Mouse (Mus musculus): Measurements from ENCODE around the gene Bcl11a. TPM values are rescaled to one million over a fixed set of nuclear protein-coding genes. Genes with fewer than 3 reads are reported as not detected.
A peak's percentile ranks its signal among the peaks of the same experiment; 100 is the strongest.

The Bcl11a gene
- total RNA-seq (2015) (42.8 and 70.9 TPM in 2 replicates), total RNA-seq (2017) (24.3 and 29.1 TPM in 2 replicates)

DNA sequence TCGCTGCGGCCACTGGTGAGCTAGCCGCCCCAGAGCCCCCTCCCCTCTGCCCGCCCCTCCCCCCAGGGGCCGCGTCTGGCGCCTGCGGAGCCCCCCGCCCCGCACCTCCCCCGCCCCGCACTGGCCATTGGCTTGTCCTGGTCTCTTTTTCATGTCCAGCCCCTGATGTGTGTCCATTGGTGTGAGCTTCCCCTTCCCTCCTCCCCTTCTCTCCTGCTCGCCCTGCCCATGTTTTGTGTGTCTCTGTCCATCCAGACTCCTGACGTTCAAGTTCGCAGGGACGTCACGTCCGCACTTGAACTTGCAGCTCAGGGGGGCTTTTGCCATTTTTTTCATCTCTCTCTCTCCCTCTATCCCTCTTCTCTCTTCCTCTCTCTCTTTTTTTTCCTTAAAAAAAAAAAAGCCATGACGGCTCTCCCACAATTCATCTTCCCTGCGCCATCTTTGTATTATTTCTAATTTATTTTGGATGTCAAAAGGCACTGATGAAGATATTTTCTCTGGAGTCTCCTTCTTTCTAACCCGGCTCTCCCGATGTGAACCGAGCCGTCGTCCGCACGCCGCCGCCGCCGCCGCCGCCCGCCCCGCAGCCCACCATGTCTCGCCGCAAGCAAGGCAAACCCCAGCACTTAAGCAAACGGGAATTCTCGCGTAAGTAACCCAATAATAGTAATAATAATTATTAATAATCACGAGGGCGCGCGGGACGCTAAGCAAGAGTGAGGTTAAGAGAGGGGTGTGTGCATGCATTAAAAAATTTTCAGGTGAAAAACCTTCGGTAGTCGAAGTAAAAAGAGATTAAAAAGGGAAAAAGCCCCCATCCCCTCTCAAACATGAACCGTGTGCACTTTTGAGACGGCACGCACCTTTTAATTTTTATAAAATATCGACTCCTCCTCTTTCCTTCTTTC, at the start of gene Bcl11a:
Gene Bcl11a, plus strand, starts transcription at position 262 of the 911 bp plus-strand sequence.
- ATAC-seq (replicated peaks; ENCODE audit: poor library complexity) = peak; percentile 40

DNA sequence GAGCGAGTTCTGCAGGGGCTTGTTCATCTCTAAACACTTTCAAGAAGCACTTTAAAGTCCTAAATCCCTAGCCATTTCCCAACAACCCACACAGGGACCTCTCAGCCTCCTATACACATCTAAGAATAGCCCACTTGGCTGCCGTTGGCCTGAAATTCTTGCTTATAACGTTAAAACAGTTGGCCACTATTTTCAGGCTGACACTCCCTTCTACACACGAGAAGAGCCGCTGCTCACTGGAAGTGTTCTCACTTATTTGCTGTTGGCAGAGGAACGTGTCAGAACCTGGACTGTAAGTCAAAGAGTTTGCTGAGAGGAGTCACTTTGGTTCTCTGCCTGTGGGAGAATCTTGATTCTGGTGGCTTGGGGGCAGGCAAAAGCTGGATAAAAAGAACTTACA, 33.8 kb upstream of the Bcl11a start:
- no peak for ATAC-seq (replicated peaks; ENCODE audit: poor library complexity)

DNA sequence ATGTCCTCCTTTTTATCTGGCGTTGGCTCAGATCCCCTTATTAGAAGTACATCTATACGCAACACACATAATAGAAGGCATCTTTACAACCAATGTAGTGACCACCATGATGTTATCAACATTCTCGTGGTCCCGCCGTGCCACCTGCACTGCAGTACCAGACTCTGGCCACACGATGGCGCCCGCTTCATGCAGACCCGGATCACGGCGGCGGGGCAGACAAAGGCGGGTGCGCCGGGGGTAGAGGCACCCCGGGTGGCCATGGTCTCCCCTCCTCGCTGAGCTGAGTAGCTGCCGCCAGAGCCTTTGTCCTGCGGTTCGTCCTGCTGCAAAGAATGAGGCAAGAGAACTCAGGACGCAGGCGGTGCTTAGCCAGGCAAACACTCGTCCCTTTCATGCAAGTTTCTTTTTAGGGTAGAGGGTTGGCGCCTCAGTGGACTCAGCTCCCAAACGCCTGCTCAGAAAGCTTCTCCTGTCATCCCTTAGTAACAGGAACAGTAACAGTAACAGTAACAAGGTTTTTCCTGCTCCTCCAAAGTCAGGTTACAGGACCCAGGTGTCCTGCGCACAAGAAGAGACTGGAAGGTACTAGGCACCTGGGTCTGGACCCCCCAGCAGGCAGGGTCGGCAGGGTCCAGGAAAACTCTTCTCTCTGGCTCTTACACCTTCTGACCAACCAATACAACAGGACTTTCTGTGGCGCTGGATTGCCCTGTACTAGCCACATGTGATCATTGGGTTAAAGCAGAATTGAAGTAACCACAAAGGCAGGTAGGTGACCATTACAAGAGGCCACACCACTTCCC, 28.4 kb upstream of the Bcl11a start:
- ATAC-seq (replicated peaks; ENCODE audit: poor library complexity) = peak; percentile 98

DNA sequence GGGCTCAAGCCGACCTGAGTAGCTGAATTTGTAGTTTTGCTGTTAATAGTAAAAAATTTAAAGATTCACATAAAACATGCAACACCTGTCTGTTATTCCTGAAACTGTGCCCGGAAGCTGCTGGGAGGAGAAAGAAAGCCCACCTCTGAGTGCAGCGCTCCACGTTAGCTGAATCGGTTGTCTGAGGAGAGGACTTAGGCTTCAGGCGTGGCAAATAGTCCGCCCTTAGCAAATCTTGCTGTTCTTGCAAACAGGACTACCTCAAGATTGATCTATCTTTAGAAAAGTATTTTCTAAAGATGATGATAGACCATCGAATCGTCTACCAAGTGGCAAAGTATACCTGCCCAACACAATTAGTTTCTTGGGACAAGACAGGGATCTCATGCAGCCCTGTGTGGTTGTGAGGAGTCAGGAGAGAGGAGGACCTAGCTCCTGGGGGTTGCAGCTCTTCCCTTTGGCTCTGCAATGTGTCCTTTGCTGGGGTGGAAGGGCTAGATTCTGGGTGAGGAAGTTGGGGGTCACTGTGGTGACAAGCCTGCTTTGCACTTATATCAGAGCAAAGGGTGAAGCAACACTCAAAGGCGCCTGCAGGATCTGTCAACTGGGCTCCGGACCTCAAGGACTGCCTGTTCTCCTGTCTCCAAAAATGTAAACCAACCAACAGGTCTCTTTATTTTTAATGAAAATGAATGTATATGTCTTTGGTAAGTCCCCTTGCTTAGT, 27.7 kb upstream of the Bcl11a start:
- peak; percentile 52 for ATAC-seq (replicated peaks; ENCODE audit: poor library complexity)

DNA sequence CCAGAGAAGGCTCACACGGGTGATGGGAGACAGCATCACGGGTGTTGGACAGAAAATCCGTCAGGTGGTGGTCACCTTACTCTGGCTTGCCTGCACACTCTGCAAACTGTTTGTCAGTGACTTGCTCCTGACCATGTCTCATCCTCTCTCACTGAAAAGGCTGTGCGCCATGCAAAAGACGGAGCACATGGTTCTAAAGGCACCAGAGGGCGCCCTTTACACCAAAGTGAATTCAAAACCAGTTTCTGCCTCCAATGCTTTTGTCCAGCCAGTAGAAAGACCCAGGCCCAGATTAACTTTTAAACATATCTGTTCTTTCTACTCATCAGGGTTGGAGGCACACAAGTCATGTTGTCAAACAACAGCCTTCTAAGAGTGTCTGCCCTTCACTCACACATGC, 25.0 kb upstream of the Bcl11a start:
- ATAC-seq (replicated peaks; ENCODE audit: poor library complexity) = no peak; the same call in 1 of the 2 replicates

DNA sequence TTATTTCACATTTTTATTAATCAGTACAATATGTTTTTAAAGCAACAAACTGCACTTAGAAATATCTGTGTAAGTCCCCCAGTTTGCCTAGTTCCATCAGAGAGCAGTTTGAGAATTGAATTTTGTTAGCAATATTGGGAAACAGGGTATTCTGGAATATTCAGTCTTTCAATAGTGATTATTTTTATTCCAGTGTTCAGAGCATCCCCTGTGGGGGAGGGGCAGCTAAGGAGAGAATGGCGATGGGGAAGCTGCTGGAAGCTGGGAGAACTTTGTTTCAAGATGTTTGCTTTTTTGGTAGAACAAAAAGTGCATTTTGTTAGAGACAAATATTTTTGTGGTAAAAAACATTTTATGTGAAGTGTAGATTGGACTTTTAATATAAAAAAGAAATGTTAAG, 18.7 kb upstream of the Bcl11a start:
- no peak for ATAC-seq (replicated peaks; ENCODE audit: poor library complexity)

DNA sequence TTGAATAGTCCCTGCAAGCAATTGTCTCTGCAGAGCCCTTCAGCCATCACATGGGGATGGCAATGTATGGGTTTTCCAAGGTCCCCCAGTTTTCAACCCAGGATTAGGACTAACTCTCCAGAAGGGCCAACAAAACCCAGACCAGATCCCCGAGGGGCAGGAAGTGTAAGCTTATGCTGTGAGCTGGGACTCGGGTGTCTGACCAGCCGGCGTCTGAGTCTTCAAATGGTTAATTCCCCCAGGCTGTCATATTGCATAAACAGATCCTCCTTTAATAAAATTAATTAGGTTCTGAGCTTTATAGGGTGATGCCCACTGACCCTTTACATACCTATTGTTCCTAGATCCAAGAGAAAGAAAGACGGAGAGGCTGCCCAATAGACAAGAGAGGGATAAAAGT, 17.4 kb upstream of the Bcl11a start:
- no peak for ATAC-seq (replicated peaks; ENCODE audit: poor library complexity)

DNA sequence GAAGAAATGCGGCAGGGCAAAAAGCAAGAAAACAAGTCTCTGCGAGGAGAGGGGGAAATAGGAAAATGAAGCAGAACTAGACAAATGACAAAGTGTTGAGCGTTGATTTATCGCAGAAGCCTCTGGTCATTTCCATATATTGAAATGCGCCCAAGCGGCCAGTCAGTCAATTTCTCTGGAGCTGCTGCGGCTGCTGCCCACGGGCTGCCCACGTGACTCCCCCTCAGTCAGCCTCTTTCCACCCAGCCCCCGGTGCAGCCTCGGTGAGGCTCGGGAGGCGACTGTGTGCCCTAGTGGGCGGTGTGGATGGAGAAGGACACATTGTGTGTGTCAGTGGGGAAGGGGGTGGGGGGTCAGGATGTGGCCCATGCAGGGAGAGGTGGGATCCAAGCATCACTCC, 16.0 kb upstream of the Bcl11a start:
- ATAC-seq (replicated peaks; ENCODE audit: poor library complexity) = peak; percentile 58

DNA sequence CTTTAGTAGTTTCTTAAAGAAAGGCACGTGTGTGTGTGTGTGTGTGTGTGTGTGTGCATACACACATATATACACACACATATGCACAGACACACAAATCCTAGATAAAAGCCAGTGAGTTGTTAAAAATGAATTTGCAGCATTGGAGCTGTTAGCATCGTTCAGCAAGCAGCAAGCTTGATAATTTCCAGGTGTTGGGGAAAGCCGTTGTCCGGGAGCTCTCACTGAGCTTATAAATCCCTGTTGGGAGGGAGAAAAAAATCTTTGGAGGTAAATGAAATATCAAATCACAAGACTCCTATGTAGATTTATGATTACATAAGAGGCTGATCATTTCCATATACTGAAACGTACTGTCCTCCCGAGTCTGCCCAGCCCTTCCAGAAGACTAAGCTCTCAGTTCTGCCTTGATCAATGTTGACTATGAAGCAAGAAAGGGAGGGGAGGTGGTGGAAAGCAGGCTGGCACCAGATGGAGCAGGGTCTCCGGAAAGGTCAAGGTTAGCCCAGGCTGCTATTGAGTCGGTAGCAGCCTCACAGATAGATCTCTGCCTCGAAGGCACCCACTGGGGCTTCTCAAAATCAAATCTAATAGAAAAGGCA, 15.3 kb upstream of the Bcl11a start:
- no peak for ATAC-seq (replicated peaks; ENCODE audit: poor library complexity)

DNA sequence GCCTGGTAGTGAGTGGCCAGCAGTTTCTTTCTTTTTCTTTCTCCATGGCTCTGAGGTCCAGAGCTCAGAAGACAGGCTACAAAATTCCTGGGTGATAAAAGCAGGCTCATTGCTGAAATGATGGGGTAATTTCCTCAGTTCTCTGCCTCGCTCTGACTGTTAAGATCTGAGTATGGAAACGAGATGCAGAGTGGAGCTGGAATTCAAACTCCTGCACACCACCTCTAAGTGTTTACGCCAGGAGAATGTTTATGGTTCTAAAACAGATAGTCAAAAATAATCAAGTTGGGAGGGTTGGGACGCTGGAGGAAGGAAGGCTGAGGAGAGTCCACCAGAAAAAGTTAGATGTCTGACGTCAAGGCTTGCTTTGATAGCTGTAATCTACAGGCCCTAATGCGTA, 13.6 kb upstream of the Bcl11a start:
- ATAC-seq (replicated peaks; ENCODE audit: poor library complexity) = no peak

DNA sequence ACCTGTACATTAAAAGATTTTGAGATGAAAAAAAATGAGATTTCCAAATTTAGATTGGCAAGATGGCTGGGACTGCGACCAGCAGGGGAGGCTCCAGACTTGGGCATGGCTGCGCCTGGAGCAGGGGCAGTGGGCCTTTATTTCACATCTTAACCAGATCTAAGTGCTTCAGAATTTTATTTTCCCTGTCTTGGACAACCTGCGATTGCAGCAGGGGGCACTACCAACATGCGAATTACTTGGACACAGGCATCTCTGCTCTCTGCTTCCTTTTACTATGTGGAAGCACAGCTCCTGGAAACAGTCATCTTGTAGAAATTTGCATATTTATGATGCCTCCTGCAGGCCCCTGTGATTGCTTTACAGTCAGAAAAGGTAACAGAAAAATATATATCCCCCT, 12.5 kb upstream of the Bcl11a start:
- peak; percentile 67 for ATAC-seq (replicated peaks; ENCODE audit: poor library complexity)

DNA sequence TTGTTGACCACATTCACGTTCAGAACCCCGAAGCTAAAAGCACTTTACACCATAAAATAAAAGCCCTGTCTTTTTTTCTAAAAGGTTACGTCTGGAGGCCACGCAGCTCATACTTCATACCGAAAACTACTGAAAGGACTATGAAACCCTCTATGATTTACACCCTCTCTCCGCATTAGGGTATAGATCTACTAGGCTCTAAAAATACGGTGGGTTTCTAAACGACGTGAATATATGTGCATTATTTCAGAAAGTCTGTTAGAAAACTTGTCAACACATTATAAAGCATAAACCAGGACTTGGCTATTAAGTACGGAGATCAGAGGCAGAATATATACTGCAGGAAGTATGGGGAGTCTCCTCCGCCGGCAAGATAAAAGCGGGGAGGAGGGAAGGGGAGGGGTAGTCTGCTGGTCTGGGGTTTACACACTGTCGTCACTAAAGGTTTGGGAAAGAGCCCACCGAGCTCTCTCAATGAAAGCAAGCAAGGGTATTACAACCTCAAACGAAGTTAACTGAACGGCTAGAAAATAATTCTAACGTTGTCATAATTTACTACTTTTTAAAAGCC, 3.8 kb upstream of the Bcl11a start:
- no peak for ATAC-seq (replicated peaks; ENCODE audit: poor library complexity)

DNA sequence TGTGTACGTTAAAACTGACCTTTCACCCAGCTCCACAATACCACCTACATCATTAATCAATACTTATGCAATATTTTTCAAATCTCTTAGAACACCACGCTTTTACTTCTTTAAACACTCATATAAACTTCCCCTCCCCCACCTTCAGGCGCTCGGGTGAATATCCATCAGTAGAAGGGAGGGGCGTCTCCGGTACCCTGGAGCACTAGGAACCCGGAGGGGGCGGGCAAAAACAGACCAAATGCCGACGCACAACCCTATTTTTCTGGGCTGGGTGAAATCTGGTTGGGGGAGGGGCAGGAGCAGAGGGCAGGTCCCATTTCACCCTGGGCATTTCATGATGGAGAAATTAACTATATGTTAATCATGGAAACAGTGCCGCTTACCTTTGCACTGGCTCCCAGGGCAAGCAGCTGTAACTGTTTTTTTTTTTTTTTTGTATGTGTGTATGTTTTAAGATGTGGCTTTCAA, 3.2 kb upstream of the Bcl11a start, which contains the start of gene A830031A19Rik:
Gene A830031A19Rik, minus strand, starts transcription at position 421 of the 471 bp plus-strand sequence.
- no peak for ATAC-seq (replicated peaks; ENCODE audit: poor library complexity)

DNA sequence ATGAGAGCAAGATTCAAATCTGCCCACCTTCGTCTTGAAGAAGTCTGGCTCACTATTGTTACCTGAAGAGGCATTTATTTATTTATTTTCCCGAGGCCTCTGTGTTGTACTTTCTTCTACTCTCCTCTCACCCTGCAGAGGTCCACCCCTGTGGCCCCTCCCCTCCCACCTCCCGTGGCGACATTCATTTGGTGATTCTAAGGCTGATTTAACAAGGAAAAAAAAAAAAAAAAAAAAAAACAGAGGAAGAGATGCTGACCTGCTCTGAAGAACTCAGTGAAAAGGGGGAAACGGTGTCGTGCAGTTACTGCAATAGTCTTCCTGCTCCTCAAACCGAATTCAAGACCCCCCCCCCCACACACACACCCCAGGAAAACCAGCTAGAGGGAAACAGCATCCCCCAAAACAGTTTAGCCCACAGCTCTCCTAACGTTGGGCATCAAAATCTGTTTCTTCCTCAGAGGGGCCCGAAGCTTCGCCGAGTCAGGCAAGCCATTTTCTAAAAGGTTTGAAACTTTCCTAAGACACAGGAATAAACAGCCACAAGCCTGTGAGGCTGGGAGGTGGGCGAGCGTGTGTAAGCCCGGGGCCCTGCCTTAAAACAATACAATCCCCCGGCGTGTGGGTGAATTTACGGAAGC, 2.2 kb upstream of the Bcl11a start:
- ATAC-seq (replicated peaks; ENCODE audit: poor library complexity) = no peak

DNA sequence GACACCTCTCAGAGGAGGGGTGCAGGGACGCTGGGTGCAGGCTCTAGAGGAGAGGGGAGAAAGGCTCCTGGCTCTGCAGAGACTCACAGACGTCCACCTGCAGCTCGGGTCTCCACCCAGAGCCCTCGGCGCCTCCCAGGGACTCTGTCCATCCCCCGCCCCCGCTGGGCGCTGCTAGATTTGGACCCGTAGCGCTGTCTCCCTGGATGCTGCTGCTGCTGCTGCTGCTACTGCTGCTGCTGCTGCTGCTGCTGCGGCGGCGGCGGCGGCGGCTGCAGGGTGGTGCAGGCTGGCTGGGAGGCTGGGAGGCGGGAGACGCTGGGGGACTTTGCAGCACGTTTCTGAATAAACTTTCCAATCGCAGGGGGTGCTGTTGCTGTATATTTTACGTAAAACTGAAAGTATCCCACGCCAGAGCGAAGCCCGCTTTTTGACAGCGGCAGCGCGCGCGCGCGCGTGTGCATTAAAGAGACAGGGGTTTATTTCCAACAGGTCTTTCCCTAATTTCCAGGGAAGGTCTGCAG, 1.7 kb upstream of the Bcl11a start:
- peak; percentile 36 for ATAC-seq (replicated peaks; ENCODE audit: poor library complexity)

DNA sequence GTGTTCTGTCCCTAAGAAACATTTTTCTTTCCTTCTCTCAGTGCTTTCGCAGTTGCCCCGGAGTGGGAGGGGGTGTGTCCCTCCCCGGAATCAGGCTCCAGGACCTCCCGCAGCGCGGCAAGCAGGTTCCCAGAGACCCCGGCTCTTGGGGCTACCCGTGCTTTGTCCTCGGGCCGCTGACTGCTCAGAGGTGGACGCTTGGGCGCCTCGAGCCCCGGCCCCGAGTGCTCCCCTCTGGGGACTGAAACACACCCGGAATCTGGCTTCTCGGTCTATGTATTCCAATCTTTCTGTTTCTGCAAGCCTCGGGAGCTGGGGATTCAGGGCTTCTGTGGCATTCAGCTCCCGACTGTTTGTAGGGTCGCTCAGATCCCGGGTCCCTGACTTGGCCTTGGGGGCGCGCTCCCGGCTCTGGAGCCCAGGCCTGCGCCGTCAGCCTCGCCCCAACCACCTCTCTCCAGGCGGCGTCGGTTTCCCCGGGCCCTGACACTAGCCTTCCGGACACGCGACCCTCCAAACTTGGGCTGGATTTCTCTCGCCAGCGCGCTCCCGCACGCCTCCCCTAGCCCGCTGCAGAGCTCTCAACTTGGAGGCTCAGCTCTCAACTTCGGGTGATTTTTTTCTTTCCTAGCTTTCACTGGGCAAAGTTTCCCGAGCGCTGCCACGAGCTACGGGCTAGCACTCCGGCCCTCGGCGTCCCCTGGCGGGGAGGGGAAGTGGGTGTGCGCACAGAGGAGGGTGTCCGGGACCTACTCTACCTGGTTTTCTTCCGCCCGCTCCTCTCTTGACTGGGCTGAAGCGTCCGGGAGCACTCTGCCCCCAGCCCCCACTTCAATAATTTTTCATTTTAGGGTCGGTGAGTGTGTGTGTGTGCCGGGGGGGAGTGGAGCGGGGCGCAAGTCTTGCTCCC, 780 bp upstream of the Bcl11a start:
- peak; percentile 22 for ATAC-seq (replicated peaks; ENCODE audit: poor library complexity)

DNA sequence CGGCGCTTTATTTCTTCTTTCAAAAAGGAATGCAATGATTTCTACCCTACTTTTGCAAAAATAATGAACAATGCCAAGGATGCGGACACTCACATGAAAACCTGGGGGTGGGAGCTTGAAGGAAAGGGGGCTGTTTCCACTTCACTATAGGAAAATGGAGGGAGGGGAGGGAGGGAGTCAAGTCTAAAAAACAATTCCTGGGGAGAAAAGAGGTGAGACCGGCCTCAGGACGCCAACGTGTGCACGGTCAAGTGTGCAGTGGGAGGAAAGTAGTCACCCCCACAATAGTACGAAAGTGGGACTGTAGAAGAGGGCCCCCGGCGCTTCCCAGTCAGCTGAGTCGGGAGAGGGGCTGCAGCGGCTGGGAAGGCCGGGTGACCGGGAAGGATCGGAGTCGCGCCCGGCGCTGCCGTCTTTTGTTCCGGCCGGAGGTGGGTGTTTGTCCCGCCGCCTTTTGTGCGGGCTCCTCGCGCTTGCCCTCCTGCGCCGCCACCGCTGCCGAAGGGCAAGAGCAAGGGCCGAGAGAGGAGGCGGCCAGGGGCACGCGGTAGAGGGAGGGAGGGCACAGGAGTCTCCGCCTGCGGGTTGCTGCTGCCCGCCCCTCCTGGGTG, 955 bp downstream of the Bcl11a start:
- peak; percentile 7; the same call in 1 of the 2 replicates for ATAC-seq (replicated peaks; ENCODE audit: poor library complexity)
